Mouse (Mus musculus): Measurements from ENCODE around the gene Aprt.
"Not testable (repeated sequence)": the region's sequence is repeated elsewhere in the genome, so short reads cannot be mapped to it uniquely, and the experiment has no call there.

GRCm38 (mm10) chr8:122573176-122573575, 3.5 kb downstream of the Aprt start:
- not testable (repeated sequence) for TF ChIP-seq ETS1 (IDR thresholded peaks at IDR 0.05; ENCODE audit: low read depth, low read length); CTCF (IDR thresholded peaks at IDR 0.05 in 2 of 3, conservative IDR thresholded peaks at IDR 0.05 in 1 of 3; ENCODE audit: control insufficient read depth in 1 of 3, insufficient read depth in 1 of 3, low read depth in 2 of 3, low read length in 3 of 3, poor library complexity in 1 of 3, severe bottlenecking in 1 of 3); POLR2A (IDR thresholded peaks at IDR 0.05; ENCODE audit: control insufficient read depth in 1 of 2, insufficient read depth in 1 of 2, low read depth in 1 of 2, low read length in 2 of 2, poor library complexity in 1 of 2); TAL1 (IDR thresholded peaks at IDR 0.05; ENCODE audit: low read length); POLR2AphosphoS2 (IDR thresholded peaks at IDR 0.05; ENCODE audit: low read length); ZNF384 (IDR thresholded peaks at IDR 0.05; ENCODE audit: low read depth, low read length); MXI1 (IDR thresholded peaks at IDR 0.05; ENCODE audit: low read depth, low read length); ZC3H11A (IDR thresholded peaks at IDR 0.05; ENCODE audit: low read depth, low read length); ELF1 (IDR thresholded peaks at IDR 0.05; ENCODE audit: low read depth, low read length); RAD21 (IDR thresholded peaks at IDR 0.05; ENCODE audit: low read depth, low read length); USF1 (IDR thresholded peaks at IDR 0.05; ENCODE audit: low read depth, low read length); CHD2 (IDR thresholded peaks at IDR 0.05; ENCODE audit: low read length); TCF12 (IDR thresholded peaks at IDR 0.05; ENCODE audit: low read depth, low read length)

Data from MEL (cell line).